Mouse (Mus musculus) pancreas, adult 10 weeks (tissue): ENCODE data around the gene Pik3ip1. TPM values are rescaled to one million over a fixed set of nuclear protein-coding genes. Genes with fewer than 3 reads are reported as not detected.

Experiments
- polyA plus RNA-seq: library from polyadenylated mRNA; stranded (reverse); fragments of 350-450 nt; fragmentation: Illumina TruSeq; extraction: RNeasy Lipid Tissue Mini Kit (QIAGEN cat#74804); gene quantifications from one replicate; pipeline ENCODE4 v1.2.3, GENCODE M21; 2015; ENCODE audit warnings: low read depth, low replicate concordance; ENCODE audit not compliant: insufficient read depth

Pik3ip1 gene
- polyA plus RNA-seq: 4.2 TPM

DNA sequence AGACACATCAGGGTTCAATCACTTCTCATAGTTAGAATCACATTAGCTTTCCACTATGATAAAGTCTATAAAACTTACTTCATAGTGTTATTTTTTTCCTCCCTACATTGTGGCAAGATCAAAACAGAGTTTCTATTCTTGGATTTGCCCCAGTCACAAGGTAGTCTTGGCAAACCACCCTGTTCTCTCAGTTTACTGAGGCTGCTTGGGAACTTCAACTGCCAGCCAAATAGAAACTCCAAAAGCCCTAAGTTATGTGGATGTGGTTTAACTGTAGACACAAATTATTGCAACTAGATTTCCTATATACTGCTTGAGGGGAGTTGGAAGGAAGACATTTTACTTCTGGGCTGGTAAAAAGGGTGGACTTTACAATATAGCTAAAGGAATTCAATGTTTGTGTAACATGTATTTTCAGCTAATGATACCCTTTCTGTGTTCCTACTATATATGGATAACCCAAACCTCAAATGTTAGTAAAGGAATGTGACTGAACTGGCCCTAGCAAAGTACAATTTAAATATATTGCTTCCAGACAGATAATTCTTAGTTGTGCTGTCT lies at the start of gene Pik3ip1:
Gene Pik3ip1, plus strand, starts transcription at position 511 of the 561 bp plus-strand sequence.

DNA sequence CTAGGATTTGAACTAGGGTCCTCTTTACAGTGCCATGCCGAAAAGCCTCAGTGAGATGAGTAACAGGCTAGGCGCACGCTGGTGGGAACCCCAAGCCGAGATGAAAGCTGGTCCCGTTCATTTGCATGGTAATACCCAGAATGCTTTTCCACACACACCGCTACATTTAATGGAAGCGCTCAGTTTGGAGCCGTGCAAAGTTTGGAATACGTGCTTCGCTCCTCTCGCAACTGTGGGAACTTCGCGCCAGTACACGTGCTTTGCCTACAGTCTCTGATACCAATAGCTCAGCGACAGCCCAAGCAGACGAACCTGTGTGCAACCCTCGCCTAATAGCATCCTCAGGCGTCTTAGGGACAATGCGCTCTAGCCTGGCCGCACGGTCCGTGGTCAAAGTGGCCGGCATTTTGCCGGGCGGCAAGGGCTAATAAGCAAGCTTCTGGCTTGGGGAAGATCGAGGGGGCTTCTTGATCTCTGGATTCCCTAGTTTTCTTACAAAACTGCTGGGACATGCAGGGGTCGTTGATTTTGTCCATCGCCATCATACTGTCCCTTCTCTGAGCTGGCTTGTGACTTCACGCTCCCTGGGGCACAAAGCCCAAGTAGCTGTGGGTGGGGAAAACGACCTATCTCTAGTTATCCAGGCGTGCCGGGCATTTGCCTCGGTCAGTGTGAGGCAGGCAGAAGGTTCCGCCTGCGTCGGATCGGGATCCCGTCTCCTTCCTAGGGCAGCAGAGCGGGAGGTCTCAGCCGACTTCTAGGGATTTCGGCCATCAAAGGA lies 41.5 kb upstream of the Pik3ip1 start, which contains the start of gene Patz1:
Gene Patz1, plus strand, starts transcription at position 354 of the 781 bp plus-strand sequence.

Other genes with a start within 250 kb of the Pik3ip1 start
- 8.4 TPM for gene Sfi1, start 136.9 kb upstream of the Pik3ip1 start, polyA plus RNA-seq
- 9.3 TPM for gene Eif4enif1, start 128.0 kb upstream of the Pik3ip1 start, polyA plus RNA-seq
- gene Drg1, start 64.0 kb upstream of the Pik3ip1 start, polyA plus RNA-seq: 22.0 TPM
- 5.4 TPM for gene Patz1, start 41.5 kb upstream of the Pik3ip1 start, polyA plus RNA-seq
- gene Limk2, start 78.8 kb downstream of the Pik3ip1 start, polyA plus RNA-seq: 20.8 TPM
- gene Rnf185, start 122.0 kb downstream of the Pik3ip1 start, polyA plus RNA-seq: 8.9 TPM
- gene Pla2g3, start 157.9 kb downstream of the Pik3ip1 start, polyA plus RNA-seq: 0.72 TPM
- gene Inpp5j, start 174.4 kb downstream of the Pik3ip1 start, polyA plus RNA-seq: 8.3 TPM
- gene Selenom, start 184.3 kb downstream of the Pik3ip1 start, polyA plus RNA-seq: 57.2 TPM
- 18.6 TPM for gene Smtn, start 210.2 kb downstream of the Pik3ip1 start, polyA plus RNA-seq